Mouse (Mus musculus): Measurements from ENCODE around the gene Dpf1. TPM values are rescaled to one million over a fixed set of nuclear protein-coding genes. Genes with fewer than 3 reads are reported as not detected.

Dpf1 gene
- polyA plus RNA-seq, 1 experiment from 2014 or later = 6.1 TPM

DNA sequence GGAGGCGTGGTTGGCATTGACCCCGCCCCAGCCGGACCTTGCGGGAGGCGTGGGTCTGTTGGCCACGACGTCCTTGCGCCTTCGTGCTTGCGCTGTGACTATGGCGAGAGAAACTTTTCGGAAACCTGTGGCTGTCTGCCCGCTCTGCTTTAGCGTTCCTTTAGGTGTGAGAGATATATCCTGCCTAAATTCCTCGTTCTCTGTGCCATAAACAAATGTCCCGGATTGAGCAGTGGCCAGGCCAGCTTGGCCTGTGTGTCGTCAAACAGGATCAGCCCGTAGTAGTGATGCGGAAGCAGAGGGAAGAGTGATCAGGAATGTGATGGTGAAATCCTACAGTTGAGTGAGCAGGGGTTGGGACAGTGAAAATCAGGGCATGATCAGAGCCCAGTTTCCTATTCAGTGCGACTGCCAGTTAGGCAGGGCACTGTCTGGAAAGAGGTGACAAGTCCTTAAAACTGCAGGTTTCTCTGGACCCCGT lies 21.6 kb upstream of the Dpf1 start:
- H3K9ac ChIP-seq (ENCODE audit: low read depth, low read length) = peak overlapping the region; percentile 70

DNA sequence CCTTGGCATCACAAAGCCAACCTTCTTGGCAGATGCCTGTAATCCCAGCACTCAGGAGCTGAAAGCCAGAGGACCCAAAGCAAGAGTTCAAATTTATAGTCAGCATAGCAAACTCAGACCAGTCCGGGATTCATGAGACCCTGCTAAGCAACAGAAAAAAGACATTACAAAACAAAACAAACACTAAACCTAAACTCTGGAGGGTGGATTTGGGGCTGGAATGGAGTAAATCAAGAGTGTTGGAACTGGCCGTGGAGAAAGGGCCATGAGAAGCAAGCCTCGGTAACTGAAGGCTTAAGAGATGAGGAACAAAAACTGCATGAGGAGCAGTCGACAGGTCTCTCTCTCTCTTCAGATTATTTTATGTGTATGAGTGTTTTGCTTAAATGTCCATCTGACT lies 19.9 kb upstream of the Dpf1 start:
- no peak overlapping the region for H3K9ac ChIP-seq (ENCODE audit: low read depth, low read length)
- no peak overlapping the region for H3K27ac ChIP-seq (ENCODE audit: low read depth, low read length)
- H3K4me2 ChIP-seq = no peak overlapping the region
- H3K4me3 ChIP-seq (ENCODE audit: low read depth, low read length) = no peak overlapping the region
- peaks cover 9% of the 10 kb centered on the region for H3K4me1 ChIP-seq (replicated peaks; ENCODE audit: control insufficient read depth, insufficient read depth, low read length)
- 80% methylated on average over 4 of the region's 4 CpGs for WGBS
- H3K36me3 ChIP-seq (ENCODE audit: control insufficient read depth, insufficient read depth, low read length) = no peaks in the 10 kb centered on the region
- H3K27me3 ChIP-seq (replicated peaks; ENCODE audit: control insufficient read depth, insufficient read depth, low read length) = peaks cover 19% of the 10 kb centered on the region
- no peak for DNase-seq (ENCODE audit: low spot score)
- no peaks in the 10 kb centered on the region for H3K9me3 ChIP-seq (ENCODE audit: control insufficient read depth, low read length)
- no peak for ATAC-seq (replicated peaks; ENCODE audit: low FRiP score)

More for the DNA sequence above, 21.6 kb upstream of the Dpf1 start:
- Histone ChIP-seq H3K27me3 (replicated peaks; ENCODE audit: control insufficient read depth, insufficient read depth, low read length) (peaks cover 19% of the 10 kb centered on the region), H3K9me3 (ENCODE audit: control insufficient read depth, low read length) (no peaks in the 10 kb centered on the region), H3K4me3 (ENCODE audit: low read depth, low read length) (peak overlapping the region; percentile 64), H3K4me1 (replicated peaks; ENCODE audit: control insufficient read depth, insufficient read depth, low read length) (peaks cover 9% of the 10 kb centered on the region), H3K27ac (ENCODE audit: low read depth, low read length) (no peak overlapping the region), H3K4me2 (peak overlapping the region; percentile 96), H3K36me3 (ENCODE audit: control insufficient read depth, insufficient read depth, low read length) (no peaks in the 10 kb centered on the region)
- DNase-seq (ENCODE audit: low spot score) (no peak), ATAC-seq (replicated peaks; ENCODE audit: low FRiP score) (no peak)
- WGBS = 13% methylated on average over 21 of the region's 21 CpGs

DNA sequence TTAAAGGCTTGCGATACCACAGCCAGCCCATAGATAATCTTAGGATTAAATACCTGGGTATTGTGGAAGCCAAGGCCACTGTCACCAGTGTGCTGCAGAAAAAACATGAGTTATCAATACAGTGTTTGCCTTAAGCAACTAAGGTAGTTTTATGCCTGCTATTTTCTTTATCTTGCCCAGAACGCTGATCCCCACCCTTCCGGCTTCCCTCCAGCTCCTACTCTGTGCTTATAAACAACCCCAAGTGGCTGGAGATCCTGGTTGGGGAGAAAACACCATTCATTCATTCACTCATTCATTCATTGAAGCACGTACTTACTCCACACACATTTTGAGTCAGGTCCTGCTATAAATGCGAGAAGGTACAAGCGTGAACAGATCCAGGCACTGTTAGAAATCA lies 19.2 kb upstream of the Dpf1 start:
- Histone ChIP-seq H3K36me3 (ENCODE audit: control insufficient read depth, insufficient read depth, low read length) (no peaks in the 10 kb centered on the region), H3K9ac (ENCODE audit: low read depth, low read length) (no peak overlapping the region), H3K9me3 (ENCODE audit: control insufficient read depth, low read length) (no peaks in the 10 kb centered on the region), H3K4me2 (no peak overlapping the region), H3K27ac (ENCODE audit: low read depth, low read length) (no peak overlapping the region), H3K4me1 (replicated peaks; ENCODE audit: control insufficient read depth, insufficient read depth, low read length) (peaks cover 14% of the 10 kb centered on the region), H3K27me3 (replicated peaks; ENCODE audit: control insufficient read depth, insufficient read depth, low read length) (peaks cover 19% of the 10 kb centered on the region), H3K4me3 (ENCODE audit: low read depth, low read length) (no peak overlapping the region)
- DNase-seq (ENCODE audit: low spot score) = no peak
- ATAC-seq (replicated peaks; ENCODE audit: low FRiP score) = no peak
- WGBS = 81% methylated on average over 6 of the region's 6 CpGs

DNA sequence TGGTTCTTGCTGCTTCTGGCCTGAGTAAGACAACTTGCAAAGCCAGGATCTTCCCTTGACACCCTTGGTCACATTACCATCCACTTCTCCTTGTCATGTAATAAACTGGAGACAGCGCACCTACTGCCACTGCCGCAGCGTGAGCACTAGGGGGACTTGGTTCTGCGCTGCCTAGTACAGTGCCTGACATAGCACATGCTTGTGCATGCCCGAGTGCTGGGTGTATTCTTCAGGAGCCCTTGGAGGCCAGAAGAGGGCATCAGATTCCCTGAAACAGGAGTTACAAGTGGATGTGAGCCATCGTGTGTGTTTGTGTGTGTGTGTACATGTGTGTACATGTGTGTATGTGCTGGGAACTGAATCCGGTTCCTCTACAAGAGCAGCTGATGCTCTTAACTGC lies 16.3 kb upstream of the Dpf1 start:
- Histone ChIP-seq H3K9ac (ENCODE audit: low read depth, low read length) (no peak overlapping the region), H3K4me1 (replicated peaks; ENCODE audit: control insufficient read depth, insufficient read depth, low read length) (peaks cover 18% of the 10 kb centered on the region), H3K4me3 (ENCODE audit: low read depth, low read length) (no peak overlapping the region), H3K9me3 (ENCODE audit: control insufficient read depth, low read length) (no peaks in the 10 kb centered on the region), H3K27me3 (replicated peaks; ENCODE audit: control insufficient read depth, insufficient read depth, low read length) (peaks cover under 1% of the 10 kb centered on the region), H3K4me2 (no peak overlapping the region), H3K27ac (ENCODE audit: low read depth, low read length) (no peak overlapping the region), H3K36me3 (ENCODE audit: control insufficient read depth, insufficient read depth, low read length) (no peaks in the 10 kb centered on the region)
- ATAC-seq (replicated peaks; ENCODE audit: low FRiP score) (no peak), DNase-seq (ENCODE audit: low spot score) (no peak)
- WGBS = 82% methylated on average over 7 of the region's 7 CpGs

DNA sequence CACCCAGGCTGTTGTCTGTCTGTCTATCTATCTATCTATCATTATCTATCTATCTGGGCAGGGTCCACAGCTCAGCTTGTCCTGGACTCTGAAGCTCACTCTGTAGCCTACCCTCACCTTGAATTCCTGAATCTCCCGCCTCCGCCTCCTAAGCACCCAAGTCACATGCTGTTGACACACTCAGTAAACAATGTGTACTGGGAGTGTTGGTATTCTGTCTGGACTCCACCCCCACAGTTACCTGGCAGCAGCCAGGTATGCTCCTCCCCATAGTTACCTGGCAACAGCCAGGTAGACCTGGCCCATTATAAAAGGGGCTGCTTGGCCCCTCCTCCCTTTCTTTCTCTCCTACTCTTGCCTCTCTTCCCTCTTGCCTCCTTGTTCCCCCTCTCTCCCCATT lies 15.7 kb upstream of the Dpf1 start:
- WGBS = 84% methylated on average over 2 of the region's 2 CpGs
- H3K4me2 ChIP-seq = no peak overlapping the region
- no peaks in the 10 kb centered on the region; the same call in none of the 2 replicates for H3K27me3 ChIP-seq (replicated peaks; ENCODE audit: control insufficient read depth, insufficient read depth, low read length)
- ATAC-seq (replicated peaks; ENCODE audit: low FRiP score) (no peak), DNase-seq (ENCODE audit: low spot score) (no peak)
- H3K4me3 ChIP-seq (ENCODE audit: low read depth, low read length) = no peak overlapping the region
- no peak overlapping the region for H3K27ac ChIP-seq (ENCODE audit: low read depth, low read length)
- H3K4me1 ChIP-seq (replicated peaks; ENCODE audit: control insufficient read depth, insufficient read depth, low read length) = peaks cover 24% of the 10 kb centered on the region
- H3K36me3 ChIP-seq (ENCODE audit: control insufficient read depth, insufficient read depth, low read length) = no peaks in the 10 kb centered on the region
- H3K9me3 ChIP-seq (ENCODE audit: control insufficient read depth, low read length) = no peaks in the 10 kb centered on the region
- H3K9ac ChIP-seq (ENCODE audit: low read depth, low read length) = no peak overlapping the region

DNA sequence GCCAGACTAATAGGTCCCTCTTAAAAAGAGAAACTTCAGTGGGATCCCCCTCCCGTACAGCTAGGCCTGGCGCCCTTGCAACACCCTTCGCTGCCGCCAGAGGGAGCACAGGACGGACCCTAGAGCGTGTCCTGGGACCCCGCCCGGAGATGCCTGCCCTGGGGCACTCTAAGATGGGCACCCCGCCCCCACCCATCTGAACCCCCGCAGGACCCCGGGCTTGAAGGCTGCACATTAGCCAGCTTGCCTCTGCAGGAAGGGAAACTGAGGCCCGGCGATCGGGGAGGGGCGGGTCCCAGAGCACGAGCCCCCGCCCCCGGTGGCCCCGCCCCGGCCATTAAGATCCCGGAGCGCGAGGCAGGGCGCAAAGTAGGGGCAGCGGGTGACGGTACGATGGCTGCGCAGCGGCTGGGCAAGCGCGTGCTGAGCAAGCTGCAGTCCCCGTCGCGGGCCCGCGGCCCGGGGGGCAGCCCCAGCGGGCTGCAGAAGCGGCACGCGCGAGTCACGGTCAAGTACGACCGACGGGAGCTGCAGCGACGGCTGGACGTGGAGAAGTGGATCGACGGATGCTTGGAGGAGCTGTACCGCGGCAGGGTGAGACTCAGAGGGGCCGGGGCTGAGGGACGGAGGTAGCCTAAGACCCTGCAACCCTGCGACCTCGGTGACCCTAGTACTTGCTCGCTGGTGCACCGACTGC lies 14.7 kb upstream of the Dpf1 start, which contains the start of gene Ppp1r14a:
Ppp1r14a (plus strand) TSS at position 367 of the 697 bp plus-strand sequence.
- Histone ChIP-seq H3K4me2 (peak within 1 kb of the TSS; percentile 81), H3K27me3 (replicated peaks; ENCODE audit: control insufficient read depth, insufficient read depth, low read length) (no peaks in the 10 kb centered on the region; the same call in none of the 2 replicates), H3K9me3 (ENCODE audit: control insufficient read depth, low read length) (no peaks in the 10 kb centered on the region), H3K9ac (ENCODE audit: low read depth, low read length) (peak within 1 kb of the TSS; percentile 55), H3K4me1 (replicated peaks; ENCODE audit: control insufficient read depth, insufficient read depth, low read length) (peaks cover 29% of the 10 kb centered on the region), H3K27ac (ENCODE audit: low read depth, low read length) (peak within 1 kb of the TSS; percentile 38; the same call in 1 of the 2 replicates), H3K36me3 (ENCODE audit: control insufficient read depth, insufficient read depth, low read length) (no peaks in the 10 kb centered on the region), H3K4me3 (ENCODE audit: low read depth, low read length) (peak within 1 kb of the TSS; percentile 59)
- DNase-seq (ENCODE audit: low spot score) (peak; percentile 87), ATAC-seq (replicated peaks; ENCODE audit: low FRiP score) (peak; percentile 67)
- WGBS = 2% methylated on average over 59 of the region's 59 CpGs

DNA sequence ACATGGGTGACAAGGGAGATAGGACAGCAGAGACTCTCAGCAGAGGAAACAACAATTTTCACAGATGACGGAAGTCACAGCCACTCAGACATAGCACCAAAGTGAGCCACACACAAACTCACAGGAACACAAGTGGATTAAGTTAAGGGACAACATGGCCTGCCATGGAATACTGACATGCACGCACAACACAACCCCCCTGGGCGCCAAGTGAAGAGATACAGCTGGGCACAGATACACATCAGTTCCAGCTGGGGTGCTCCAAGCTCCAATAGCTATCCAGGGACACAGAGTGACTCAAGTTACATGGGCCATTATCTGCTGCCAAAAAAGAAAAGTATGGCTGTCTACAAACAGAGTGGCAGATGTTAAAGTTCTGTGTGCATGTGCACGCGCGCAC lies 13.9 kb upstream of the Dpf1 start:
- peak overlapping the region; percentile 59 for H3K4me3 ChIP-seq (ENCODE audit: low read depth, low read length)
- no peak for DNase-seq (ENCODE audit: low spot score)
- peak overlapping the region; percentile 55 for H3K9ac ChIP-seq (ENCODE audit: low read depth, low read length)
- H3K4me1 ChIP-seq (replicated peaks; ENCODE audit: control insufficient read depth, insufficient read depth, low read length) = peaks cover 29% of the 10 kb centered on the region
- H3K4me2 ChIP-seq = peak overlapping the region; percentile 81
- H3K36me3 ChIP-seq (ENCODE audit: control insufficient read depth, insufficient read depth, low read length) = no peaks in the 10 kb centered on the region
- H3K27me3 ChIP-seq (replicated peaks; ENCODE audit: control insufficient read depth, insufficient read depth, low read length) = no peaks in the 10 kb centered on the region; the same call in none of the 2 replicates
- no peak for ATAC-seq (replicated peaks; ENCODE audit: low FRiP score)
- no peaks in the 10 kb centered on the region for H3K9me3 ChIP-seq (ENCODE audit: control insufficient read depth, low read length)
- WGBS = 78% methylated on average over 6 of the region's 6 CpGs
- peak overlapping the region; percentile 38; the same call in 1 of the 2 replicates for H3K27ac ChIP-seq (ENCODE audit: low read depth, low read length)

DNA sequence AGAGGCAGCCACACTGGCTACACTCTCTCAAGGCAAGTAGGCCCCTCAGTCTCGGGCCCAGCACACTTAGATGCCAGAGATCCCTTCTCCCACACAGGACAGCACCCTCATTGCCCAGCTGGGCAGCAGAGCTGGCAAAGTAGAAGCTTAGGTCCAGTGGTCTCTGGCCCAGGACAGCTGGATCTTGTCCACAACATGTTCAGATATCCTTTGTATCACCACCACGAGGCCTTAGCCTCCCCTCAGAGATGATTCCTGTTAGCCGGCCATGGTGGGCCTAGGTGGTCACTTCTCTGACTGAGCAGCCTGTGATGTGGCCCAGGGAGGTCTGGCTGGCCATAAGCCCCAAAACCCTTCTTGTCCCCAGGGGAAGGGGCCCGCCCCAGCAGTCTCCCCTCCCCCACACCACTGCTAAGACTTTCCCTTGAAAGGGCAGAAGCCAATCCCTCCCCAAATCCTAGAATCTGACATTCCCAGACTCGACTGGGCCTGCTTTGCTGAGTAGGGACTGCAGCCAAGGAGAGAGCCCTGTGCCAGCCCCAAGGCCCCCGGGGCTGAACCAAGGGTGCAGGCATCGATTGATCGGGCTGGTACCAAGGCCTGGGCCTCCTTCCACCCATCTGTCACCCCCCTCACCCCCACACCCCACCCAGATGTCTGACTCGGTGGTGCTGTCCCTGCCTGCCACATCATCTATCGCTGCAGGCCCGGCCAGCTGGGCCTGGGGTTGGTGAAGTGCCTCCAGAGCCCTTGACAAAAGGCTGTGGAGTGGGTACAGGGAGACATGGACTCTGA lies 12.9 kb upstream of the Dpf1 start:
- H3K27me3 ChIP-seq (replicated peaks; ENCODE audit: control insufficient read depth, insufficient read depth, low read length) = no peaks in the 10 kb centered on the region; the same call in none of the 2 replicates
- H3K4me2 ChIP-seq = 0 out of 2 replicates have a peak overlapping the region, but pooled peaks have one; percentile 8
- H3K36me3 ChIP-seq (ENCODE audit: control insufficient read depth, insufficient read depth, low read length) = no peaks in the 10 kb centered on the region
- no peak overlapping the region for H3K9ac ChIP-seq (ENCODE audit: low read depth, low read length)
- H3K4me1 ChIP-seq (replicated peaks; ENCODE audit: control insufficient read depth, insufficient read depth, low read length) = peaks cover 29% of the 10 kb centered on the region
- H3K27ac ChIP-seq (ENCODE audit: low read depth, low read length) = no peak overlapping the region
- DNase-seq (ENCODE audit: low spot score) (no peak), ATAC-seq (replicated peaks; ENCODE audit: low FRiP score) (no peak)
- H3K9me3 ChIP-seq (ENCODE audit: control insufficient read depth, low read length) = no peaks in the 10 kb centered on the region
- WGBS = 60% methylated on average over 11 of the region's 11 CpGs
- H3K4me3 ChIP-seq (ENCODE audit: low read depth, low read length) = no peak overlapping the region
